Mouse (Mus musculus): ENCODE measurements around the gene Ggn. TPM values are rescaled to one million over a fixed set of nuclear protein-coding genes. Genes with fewer than 3 reads are reported as not detected.

Ggn gene
- polyA plus RNA-seq (2012; rRNA removed), result 0.76 and 0.84 TPM in 2 replicates

DNA sequence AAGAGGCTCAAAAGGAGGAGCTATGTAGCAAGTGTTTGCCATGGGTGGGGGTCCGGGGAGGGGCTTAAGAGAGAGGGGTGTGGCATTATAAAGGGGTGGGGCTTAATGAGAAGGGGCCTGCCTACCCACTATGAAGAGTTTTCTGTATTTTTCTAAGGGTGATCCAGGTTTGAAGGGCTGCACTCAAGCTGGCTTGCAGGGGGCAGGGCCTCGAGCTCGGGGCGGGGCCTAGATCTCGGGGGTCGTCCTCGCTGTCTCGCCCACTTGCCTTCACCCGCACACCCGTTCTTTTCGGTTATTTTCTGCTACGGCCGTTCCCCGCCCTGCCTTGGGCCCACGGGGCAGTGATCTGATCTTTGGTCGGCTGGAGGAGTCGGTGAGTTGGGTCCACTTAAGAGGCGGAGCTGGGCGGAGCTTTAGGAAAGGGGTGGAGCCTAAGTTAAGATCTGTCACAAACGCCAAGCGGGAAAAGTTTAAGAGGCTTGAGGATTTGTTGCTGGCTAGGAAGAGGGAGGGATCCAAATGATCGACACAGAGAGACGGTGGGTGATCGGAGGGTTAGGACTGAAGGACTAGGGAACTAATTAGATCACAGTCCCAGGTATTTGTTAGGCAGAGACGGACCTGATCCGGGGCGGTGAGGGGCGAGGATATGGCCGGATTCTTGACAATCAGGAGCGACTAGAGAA, at the start of gene Ggn, which contains the start of gene Spred3:
Ggn (plus strand) TSS at position 145 of the 689 bp plus-strand sequence.
Spred3 (minus strand) TSS at position 346 of the 689 bp plus-strand sequence.

DNA sequence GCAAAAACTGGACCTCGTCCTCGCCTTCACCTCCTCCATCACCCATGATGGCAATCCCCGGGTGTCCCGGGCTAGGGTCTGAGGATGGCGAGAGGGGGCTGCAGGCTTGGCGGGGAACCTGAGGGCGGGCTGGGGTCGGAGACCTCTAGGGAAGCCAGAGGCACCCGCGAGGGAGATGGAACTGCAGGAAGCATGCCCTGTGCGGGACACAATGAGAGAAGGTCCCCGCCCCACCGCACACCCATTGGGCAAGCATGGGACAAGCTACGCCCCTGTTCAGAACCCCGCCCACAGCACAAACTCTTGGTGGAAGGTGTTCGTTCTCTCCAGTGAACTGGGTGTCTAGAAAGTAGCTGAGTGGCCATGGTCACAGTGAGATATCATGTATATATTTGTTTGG, 45.0 kb upstream of the Ggn start, which contains the start of gene Ryr1:
Ryr1 (minus strand) TSS at position 210 of the 400 bp plus-strand sequence.

DNA sequence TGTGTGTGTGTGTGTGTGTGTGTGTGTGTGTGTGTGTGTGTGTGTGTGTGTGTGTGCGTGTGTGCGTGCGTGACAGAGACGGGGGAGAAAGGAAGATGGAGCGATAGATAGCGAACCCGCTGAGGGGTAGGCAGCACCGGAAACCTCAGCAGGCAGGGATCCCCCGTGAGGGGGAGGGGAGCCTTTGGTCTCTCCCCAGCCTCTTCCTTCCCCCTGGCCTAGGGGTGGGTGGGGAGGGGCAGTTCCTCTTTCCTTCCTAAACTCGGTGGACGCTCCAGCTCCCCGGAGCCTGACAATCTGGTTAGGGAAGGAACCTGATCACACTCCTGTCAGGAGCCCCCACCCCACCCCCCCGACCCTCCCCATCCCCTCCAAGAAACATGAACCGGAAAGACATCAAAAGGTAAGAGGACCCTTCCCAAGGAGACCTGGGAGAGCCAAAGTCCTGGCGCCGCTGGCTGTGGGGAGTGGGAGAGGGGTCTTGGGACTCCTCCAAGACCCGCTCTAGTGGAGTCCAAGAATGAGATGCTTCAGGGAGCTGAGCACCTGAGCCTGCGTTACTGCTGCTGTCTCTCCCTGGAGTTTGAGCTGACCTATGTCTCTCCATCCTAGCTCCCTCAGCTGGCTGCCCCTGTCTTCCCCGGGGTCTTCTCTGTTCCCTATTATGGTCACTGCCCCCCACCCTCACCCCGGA, 35.2 kb upstream of the Ggn start, which contains the start of gene Rasgrp4:
Rasgrp4 (plus strand) TSS at position 159 of the 694 bp plus-strand sequence.

GRCm38 (mm10) chr7:29155838-29156782, 13.9 kb upstream of the Ggn start, which contains the start of gene Fam98c:
TSS of gene Fam98c (minus strand) at chr7:29156234.

DNA sequence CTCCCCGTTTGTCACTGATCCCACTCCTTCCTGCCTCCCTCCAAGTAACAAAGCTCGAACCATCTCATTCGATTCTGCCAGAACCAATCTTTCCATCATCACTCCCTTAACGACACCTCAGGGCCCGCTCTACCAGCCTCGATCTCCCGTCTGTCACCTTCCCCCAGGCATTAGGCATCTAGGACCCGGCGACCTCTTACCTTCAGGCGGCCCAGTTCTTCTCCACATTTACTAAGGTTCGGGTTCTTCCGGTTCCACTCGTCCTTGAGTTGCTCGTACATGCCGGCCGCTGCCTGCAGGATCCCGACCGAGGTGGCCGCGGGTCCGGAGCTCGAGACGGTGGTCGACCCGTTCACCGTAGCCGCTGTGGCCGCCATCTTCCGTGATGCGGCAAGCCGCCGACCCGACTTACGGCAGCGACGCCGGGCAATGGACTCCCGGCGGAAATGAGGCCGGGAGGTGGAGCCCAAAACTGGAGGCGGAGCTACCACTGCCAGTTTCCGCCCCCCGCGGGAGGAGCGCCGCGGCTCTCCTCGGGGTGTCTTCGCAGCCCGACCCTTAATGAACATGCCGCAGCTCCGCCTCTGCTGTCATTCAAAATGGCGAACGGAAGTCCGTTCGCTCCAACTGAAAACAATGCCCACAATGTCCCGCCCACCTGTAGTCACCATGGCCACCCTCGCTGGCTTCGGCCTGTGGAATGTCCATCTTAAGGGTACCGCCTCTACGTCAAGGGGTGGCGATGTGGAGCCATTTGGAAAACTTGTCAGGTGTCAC, 10.3 kb downstream of the Ggn start, which contains the start of gene Psmd8:
Psmd8 (minus strand) TSS at position 625 of the 777 bp plus-strand sequence.

GRCm38 (mm10) chr7:29213675-29214082, 43.7 kb downstream of the Ggn start, which contains the start of gene Catsperg1:
TSS of gene Catsperg1 (minus strand) at chr7:29214035.

Other genes starting within 250 kb of the Ggn start
- 152 and 193 TPM in 2 replicates for gene Actn4, start 207.9 kb upstream of the Ggn start, polyA plus RNA-seq (2012; rRNA removed)
- 480 and 523 TPM in 2 replicates for gene Eif3k, start 188.3 kb upstream of the Ggn start, polyA plus RNA-seq (2012; rRNA removed)
- 8.5 and 12.6 TPM in 2 replicates for gene Map4k1, start 188.2 kb upstream of the Ggn start, polyA plus RNA-seq (2012; rRNA removed)
- gene Ryr1, start 45.0 kb upstream of the Ggn start, polyA plus RNA-seq (2012; rRNA removed), result 2.2 and 7.1 TPM in 2 replicates
- gene Rasgrp4, start 35.4 kb upstream of the Ggn start, polyA plus RNA-seq (2012; rRNA removed), result 2.3 and 3.5 TPM in 2 replicates
- gene Fam98c, start 14.0 kb upstream of the Ggn start, polyA plus RNA-seq (2012; rRNA removed), result 14.3 and 23.2 TPM in 2 replicates
- gene Spred3, start 201 bp downstream of the Ggn start, polyA plus RNA-seq (2012; rRNA removed), result 16.9 and 19.6 TPM in 2 replicates
- gene Psmd8, start 10.5 kb downstream of the Ggn start, polyA plus RNA-seq (2012; rRNA removed), result 232 and 263 TPM in 2 replicates
- gene Catsperg1, start 43.8 kb downstream of the Ggn start, polyA plus RNA-seq (2012; rRNA removed), result 1.3 and 2.1 TPM in 2 replicates
- 1.0 and 2.1 TPM in 2 replicates for gene Kcnk6, start 62.3 kb downstream of the Ggn start, polyA plus RNA-seq (2012; rRNA removed)
- 31.7 and 57.8 TPM in 2 replicates for gene Yif1b, start 68.1 kb downstream of the Ggn start, polyA plus RNA-seq (2012; rRNA removed)
- 1.4 and 4.8 TPM in 2 replicates for gene 2200002D01Rik, start 78.3 kb downstream of the Ggn start, polyA plus RNA-seq (2012; rRNA removed)
- gene Spint2, start 111.7 kb downstream of the Ggn start, polyA plus RNA-seq (2012; rRNA removed), result 25.7 and 29.7 TPM in 2 replicates
- 21.8 and 41.9 TPM in 2 replicates for gene Ppp1r14a, start 119.1 kb downstream of the Ggn start, polyA plus RNA-seq (2012; rRNA removed)
- 40.1 and 89.5 TPM in 2 replicates for gene Dpf1, start 133.7 kb downstream of the Ggn start, polyA plus RNA-seq (2012; rRNA removed)

All from central nervous system, embryonic 11.5 days (tissue).